Mouse (Mus musculus) C2C12 (cell line): ENCODE measurements around the gene Svs2.

ENCODE experiments used
- CEBPB ChIP-seq: IDR thresholded peaks from one replicate; pipeline ENCODE4 v1.6.1; 2011; ENCODE audit warnings: low read depth, mild to moderate bottlenecking, control low read depth, moderate library complexity
- CTCF ChIP-seq: IDR thresholded peaks from one replicate; pipeline ENCODE4 v1.5.1; 2011; ENCODE audit not compliant: control insufficient read depth, insufficient read depth, insufficient read length
- USF1 ChIP-seq: IDR thresholded peaks from one replicate; pipeline ENCODE4 v1.6.1; 2011; ENCODE audit warnings: low read depth, mild to moderate bottlenecking, control low read depth, moderate library complexity

- TF ChIP-seq CTCF (no peak), USF1 (no peak), CEBPB (no peak)
Observed at GRCm38 (mm10) chr2:164278359-164278758, 40.1 kb upstream of the Svs2 start, which contains the start of gene Svs4.
